Mouse (Mus musculus) hindlimb bud, embryonic 11.5 days (tissue): ENCODE data around the gene Klrc1.
"Not testable (repeated sequence)": the region's sequence is repeated elsewhere in the genome, so short reads cannot be mapped to it uniquely, and the experiment has no call there.

Experiments
- DNase-seq: peaks from one replicate; pipeline ENCODE4 v3.0.0-alpha.2; 2012; ENCODE audit warnings: low read depth, low spot score; ENCODE audit errors: extremely low spot score

The Klrc1 gene

DNA sequence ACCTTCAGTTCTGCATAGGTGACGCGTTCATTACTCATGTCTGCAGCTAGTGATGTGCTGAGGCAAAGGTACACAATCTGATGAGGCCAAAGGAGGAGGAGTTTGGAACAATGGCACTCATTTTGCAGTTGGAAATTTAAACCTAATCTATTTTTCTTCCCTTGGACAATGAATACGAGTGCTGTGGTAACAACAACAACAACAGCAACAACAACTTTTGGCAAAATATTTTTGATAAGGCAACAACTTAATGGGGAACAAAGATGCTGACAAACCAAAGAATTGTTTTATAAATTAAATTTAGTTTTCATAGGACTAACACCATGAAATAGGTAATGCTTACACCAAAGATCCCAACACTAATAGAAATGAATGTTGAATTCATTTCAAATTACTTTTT is at the start of gene Klrc1:
Klrc1 (minus strand) TSS at position 101 of the 400 bp plus-strand sequence.
- no peak for DNase-seq

DNA sequence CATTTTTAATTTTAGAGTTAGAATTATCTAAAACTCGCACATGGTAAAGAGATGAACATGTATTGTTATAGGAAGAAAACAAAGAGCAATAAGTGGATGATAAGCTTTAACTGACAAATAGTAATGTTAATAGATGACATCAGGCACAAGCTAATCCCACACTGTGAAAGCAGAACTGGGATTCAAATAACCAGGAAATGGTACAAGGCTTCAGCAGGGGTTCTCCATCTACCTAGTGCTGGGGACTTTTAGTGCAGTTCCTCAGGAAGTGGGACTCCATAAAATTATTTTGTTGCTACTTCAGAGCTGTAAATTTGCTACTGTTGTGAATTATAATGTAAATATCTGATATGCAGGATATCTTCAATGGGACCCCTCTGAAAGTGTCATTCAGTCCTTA is 48.5 kb upstream of the Klrc1 start:
- DNase-seq: no peak

DNA sequence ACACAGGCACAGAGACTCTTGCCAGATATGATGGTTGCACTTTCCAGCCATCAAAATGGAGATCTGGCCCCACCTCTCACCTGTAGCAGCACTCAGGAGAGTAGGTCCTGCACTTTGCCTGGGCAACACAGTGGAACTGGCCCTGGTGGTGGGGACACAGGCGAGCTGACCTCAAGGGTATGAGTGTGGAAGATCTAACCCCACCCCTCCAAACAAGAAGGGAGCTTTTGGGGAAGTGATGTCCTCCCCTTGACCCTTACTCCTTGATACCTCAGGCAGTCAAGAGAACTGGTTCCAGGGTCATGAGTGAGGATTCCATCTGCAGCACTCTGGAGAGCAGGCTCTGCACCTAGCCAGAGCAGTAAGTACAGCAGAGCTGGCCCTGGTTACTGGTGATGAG is 42.6 kb upstream of the Klrc1 start:
- no peak for DNase-seq

DNA sequence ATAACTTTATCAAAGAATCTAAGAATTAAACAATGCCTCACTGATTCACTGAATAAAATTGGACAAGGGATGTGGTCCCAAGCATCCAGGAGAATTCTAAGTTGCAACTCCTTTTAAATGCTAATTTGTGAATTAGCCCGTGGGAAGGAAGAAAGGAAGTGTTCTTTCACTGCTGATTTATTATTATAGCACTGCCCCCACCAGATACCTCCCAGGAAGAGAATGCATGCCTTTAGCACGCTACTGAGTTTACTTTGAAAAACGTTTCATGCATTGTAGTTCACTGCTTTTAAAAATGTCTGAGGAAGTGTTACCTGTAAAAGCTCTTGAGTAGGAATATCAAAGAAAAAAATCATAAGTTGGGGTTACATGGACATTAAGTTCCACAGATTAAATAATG is 41.7 kb upstream of the Klrc1 start:
- no peak for DNase-seq

DNA sequence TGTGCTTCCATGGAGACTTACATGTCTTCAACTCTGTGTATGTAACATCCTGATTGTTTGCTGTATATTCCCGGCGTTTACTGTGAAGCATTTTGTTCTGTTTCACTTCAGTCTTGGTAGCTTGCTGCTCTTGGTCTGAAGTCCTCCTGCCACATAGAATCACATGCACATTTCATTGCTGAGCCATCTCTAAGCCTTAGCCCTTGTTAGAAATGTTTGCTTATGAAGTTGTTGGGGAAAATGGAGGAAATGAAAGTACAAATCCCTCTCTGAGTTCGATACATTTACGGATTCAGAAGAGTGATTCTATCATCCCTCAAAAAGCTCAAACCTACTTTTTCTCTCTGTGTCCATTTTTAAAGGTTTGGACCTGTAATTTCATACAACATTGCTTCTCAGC is 38.3 kb upstream of the Klrc1 start, which contains the start of gene Klri1:
Klri1 (minus strand) TSS at position 101 of the 400 bp plus-strand sequence.
- DNase-seq: no peak

DNA sequence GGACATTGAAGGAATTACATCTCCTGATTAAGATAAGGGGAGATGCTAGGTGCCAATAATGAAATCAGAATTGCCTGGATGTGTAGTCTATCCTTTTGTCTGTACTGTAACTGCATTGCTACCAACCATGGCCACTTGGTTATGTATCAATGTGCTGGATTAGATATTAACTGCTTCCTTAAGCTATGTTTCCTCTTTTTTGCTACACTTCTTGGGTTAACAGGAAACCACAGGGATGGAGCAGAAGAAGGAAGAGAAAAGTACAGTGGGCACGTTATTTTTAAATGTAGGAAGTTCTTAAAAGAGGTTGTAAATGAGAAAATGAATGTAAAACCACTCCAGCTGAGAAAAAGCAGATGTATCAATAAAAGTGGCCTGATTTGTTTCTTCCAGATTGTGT is 34.8 kb upstream of the Klrc1 start:
- DNase-seq: no peak

DNA sequence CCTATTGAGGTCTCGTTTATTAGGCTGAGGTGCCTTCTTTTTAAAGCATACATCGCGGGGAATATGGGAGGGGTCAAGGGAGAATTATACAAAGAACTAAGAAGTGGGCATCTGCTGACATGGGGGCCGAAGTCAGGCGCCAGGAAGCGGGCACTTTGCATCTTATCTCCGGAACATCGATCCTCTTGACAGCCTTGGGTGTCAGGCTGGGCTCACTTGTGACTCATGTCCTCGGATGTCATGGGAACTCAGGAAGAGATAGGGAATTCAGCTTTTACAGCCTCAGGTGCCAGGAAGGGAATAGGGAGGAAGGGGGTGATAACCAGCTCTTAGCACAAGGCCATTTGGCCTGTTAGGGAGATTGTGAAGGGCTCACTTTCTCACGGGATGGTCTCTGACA is 12.7 kb upstream of the Klrc1 start:
- not testable (repeated sequence) for DNase-seq

DNA sequence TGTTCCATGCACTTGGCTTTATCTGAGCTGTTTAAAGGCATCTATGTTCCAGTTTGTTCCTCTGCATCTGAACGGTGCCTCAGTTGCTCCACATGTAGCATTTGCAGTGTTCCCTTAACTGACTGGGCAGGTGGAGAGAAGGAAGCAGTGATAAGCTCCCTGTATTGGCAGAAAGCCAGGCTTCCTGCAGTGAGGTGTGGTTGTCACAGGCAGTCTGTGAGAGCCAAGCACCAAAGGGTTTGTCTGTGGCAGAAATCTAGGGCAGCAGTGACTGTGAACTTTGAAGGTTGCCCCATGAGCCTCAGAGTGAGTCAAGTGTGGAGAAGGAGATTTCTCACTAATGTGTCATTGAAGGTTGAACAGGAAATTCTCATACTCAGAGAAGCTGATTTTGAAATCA is 1.6 kb upstream of the Klrc1 start:
- no peak for DNase-seq

DNA sequence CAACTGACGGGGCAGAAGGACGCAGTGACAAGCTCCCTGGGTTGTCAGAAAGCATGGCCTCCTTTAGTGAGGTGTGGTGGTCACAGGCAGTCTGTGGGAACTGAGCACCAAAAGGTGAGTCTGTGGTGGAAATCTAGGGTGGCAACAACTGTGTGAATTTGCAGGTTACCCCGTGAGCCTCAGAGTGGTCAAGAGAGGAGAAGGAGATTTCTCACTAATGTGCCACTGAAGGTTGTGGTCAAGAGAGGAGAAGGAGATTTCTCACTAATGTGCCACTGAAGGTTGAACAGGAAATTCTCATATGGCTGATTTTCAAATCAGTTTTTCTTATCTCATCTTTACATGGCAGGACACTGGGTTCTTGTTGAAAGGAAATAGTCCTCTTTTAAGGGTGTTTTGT is 17.5 kb downstream of the Klrc1 start:
- not testable (repeated sequence) for DNase-seq

DNA sequence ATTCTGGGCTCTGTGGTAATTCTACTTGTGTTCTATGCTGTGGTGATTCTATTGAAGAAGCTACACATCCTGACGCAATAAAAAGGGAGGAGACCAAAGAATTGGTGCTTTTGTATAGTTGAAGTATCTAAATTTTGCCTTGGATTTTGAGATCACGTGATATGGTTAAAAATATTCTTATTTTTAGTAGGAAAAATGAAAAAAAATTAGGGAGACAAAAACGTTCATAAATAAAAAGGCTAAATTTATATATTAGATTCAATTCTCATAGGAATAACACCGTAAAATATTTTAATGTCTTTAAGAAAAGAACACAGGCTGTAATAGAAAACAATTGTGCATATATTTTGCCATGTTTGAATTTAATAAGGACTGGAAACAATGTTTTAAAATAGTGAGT is 18.2 kb downstream of the Klrc1 start, which contains the start of gene Klrc2:
Klrc2 (minus strand) TSS at position 101 of the 400 bp plus-strand sequence.
- DNase-seq: not testable (repeated sequence)

DNA sequence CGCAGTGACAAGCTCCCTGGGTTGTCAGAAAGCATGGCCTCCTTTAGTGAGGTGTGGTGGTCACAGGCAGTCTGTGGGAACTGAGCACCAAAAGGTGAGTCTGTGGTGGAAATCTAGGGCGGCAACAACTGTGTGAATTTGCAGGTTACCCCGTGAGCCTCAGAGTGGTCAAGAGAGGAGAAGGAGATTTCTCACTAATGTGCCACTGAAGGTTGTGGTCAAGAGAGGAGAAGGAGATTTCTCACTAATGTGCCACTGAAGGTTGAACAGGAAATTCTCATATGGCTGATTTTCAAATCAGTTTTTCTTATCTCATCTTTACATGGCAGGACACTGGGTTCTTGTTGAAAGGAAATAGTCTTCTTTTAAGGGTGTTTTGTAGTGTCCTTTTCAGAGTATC is 34.7 kb downstream of the Klrc1 start:
- not testable (repeated sequence) for DNase-seq

DNA sequence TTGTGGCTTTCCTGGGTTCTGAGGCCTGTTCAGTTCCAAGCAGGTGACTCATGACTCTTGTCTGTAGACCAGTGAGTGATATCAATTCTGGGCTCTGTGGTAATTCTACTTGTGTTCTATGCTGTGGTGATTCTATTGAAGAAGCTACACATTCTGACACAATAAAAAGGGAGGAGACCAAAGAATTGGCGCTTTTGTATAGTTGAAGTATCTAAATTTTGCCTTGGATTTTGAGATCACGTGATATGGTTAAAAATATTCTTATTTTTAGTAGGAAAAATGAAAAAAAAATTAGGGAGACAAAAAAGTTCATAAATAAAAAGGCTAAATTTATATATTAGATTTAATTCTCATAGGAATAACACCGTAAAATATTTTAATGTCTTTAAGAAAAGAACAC is 35.5 kb downstream of the Klrc1 start, which contains the start of gene Klrc3:
Klrc3 (minus strand) TSS at position 101 of the 400 bp plus-strand sequence.
- DNase-seq: not testable (repeated sequence)

DNA sequence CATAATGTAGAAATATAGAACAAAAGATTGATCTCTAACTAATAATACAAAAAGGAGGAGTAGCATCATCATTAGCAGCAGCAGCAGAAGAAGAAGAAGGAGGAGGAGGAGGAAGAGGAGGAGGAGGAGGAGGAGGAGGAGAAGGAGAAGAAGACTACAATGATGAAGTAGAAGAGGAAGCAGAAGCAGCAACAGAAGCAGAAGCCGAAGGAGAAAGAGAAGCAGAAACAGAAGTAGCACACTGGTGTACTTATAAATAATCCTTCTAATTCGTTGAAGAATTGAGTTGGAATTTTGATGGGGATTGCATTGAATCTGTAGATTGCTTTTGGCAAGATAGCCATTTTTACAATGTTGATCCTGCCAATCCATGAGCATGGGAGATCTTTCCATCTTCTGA is 47.7 kb downstream of the Klrc1 start:
- DNase-seq: not testable (repeated sequence)

DNA sequence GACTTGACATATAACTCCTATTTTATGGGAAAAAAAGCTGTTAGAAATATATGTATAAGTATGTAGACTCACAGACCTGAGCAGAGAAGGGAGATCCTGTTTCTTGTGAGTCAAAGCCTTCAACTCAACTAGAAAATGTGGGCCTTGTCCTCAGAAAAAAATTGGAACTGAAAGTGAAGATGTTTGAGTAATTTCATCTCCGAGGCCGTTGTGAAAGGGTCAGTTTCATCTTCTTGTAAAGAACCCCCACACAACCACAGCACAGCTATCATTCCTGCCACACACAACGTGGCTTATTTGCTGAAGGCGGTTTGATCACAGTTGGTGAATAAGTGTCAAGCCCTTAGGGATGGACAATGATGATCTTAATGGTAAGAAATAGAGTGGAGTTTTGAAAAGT is 55.0 kb downstream of the Klrc1 start, which contains the start of gene Klrk1:
Klrk1 (minus strand) TSS at position 130 of the 400 bp plus-strand sequence.
- DNase-seq: no peak
